ENCODE assay signal across 20 mouse cellular contexts in genomic region chrX:135956988-135957690, GRCm38 (mm10). TPM values are rescaled to one million over a fixed set of nuclear protein-coding genes. Genes with fewer than 3 reads are reported as not detected.
A peak's percentile ranks its signal among the peaks of the same experiment; 100 is the strongest.
DNase-seq lines count a peak whose midpoint lies in the region; ATAC-seq and TF ChIP-seq lines count a peak whose summit lies in the region.
"Had no signal": no experiment of that assay in that cellular context is flagged by ENCODE, and none has a peak within 500 bp of the region (broad histone marks: within the 10 kb centered on the region; RNA-seq: fewer than 3 reads in every experiment).

No protein-coding gene starts in this region.

- no peaks in the 10 kb centered on the region for H3K27me3 ChIP-seq in forebrain, embryonic 13.5 days
- H3K27me3 ChIP-seq in forebrain, embryonic 10.5 days (ENCODE audit: poor library complexity, severe bottlenecking), result peaks cover 4% of the 10 kb centered on the region
- H3K27me3 ChIP-seq in forebrain, embryonic 15.5 days, result no peaks in the 10 kb centered on the region
- H3K27me3 ChIP-seq in hindbrain, postnatal 0 days (ENCODE audit: insufficient read depth, low read length), result no peaks in the 10 kb centered on the region
- no peaks in the 10 kb centered on the region for H3K27me3 ChIP-seq in neural tube, embryonic 14.5 days (ENCODE audit: control insufficient read depth, insufficient read depth, low read length)

- H3K4me2 ChIP-seq in forebrain, embryonic 13.5 days, result no peak overlapping the region
- no peak overlapping the region for H3K4me2 ChIP-seq in forebrain, embryonic 15.5 days (replicated peaks)
- H3K4me2 ChIP-seq in hindbrain, postnatal 0 days (ENCODE audit: low read depth, low read length), result no peak overlapping the region
- H3K4me2 ChIP-seq in neural tube, embryonic 14.5 days (ENCODE audit: low read depth, low read length), result no peak overlapping the region
- H3K4me2 ChIP-seq: liver, embryonic 11.5 days had no signal

- DNase-seq in forebrain, embryonic 10.5 days (ENCODE audit: extremely low spot score, low spot score), result no peak
- peak; percentile 61 for DNase-seq in hindbrain, postnatal 0 days (ENCODE audit: low spot score)
- no peak for DNase-seq in layer of hippocampus, postnatal 36 days
- DNase-seq in gastrocnemius, postnatal 36 days, result no peak
- no peak for DNase-seq in left cerebral cortex, postnatal 4 days
- DNase-seq: cerebellum, adult 11 months; cerebellum, postnatal 14 days; gastrocnemius, postnatal 14 days; heart, postnatal 10 days; kidney, adult 8-10 months; kidney, postnatal 36 days; lung, adult 2 months; lung, postnatal 36 days had no signal

- no peak for TF ChIP-seq CTCF in hindbrain, postnatal 0 days (IDR thresholded peaks at IDR 0.05; ENCODE audit: low read depth)

- intact Hi-C loops in gastrocnemius, postnatal 36 days (cut with DNase I), result no loop called here
- intact Hi-C loops in left cerebral cortex, postnatal 4 days (cut with DNase I), result no loop called here

- no peak overlapping the region for H3K4me3 ChIP-seq in forebrain, embryonic 13.5 days
- H3K4me3 ChIP-seq in forebrain, embryonic 10.5 days, result no peak overlapping the region
- H3K4me3 ChIP-seq in forebrain, embryonic 15.5 days, result no peak overlapping the region
- H3K4me3 ChIP-seq in hindbrain, postnatal 0 days (ENCODE audit: low read length), result no peak overlapping the region
- H3K4me3 ChIP-seq in neural tube, embryonic 14.5 days (ENCODE audit: low read depth, low read length), result no peak overlapping the region
- H3K4me3 ChIP-seq: heart, embryonic 10.5 days had no signal

- H3K36me3 ChIP-seq in forebrain, embryonic 13.5 days (ENCODE audit: poor library complexity, severe bottlenecking), result no peaks in the 10 kb centered on the region
- H3K36me3 ChIP-seq in forebrain, embryonic 10.5 days (replicated peaks), result no peaks in the 10 kb centered on the region
- no peaks in the 10 kb centered on the region for H3K36me3 ChIP-seq in forebrain, embryonic 15.5 days
- H3K36me3 ChIP-seq in hindbrain, postnatal 0 days (ENCODE audit: insufficient read depth, low read length), result no peaks in the 10 kb centered on the region
- no peaks in the 10 kb centered on the region for H3K36me3 ChIP-seq in neural tube, embryonic 14.5 days (ENCODE audit: control insufficient read depth, insufficient read depth, low read length)
- H3K36me3 ChIP-seq: heart, embryonic 10.5 days had no signal

- ATAC-seq in forebrain, embryonic 13.5 days, result peak; percentile 84
- peak; percentile 85 for ATAC-seq in forebrain, embryonic 15.5 days (replicated peaks)
- ATAC-seq in hindbrain, postnatal 0 days, result 0 out of 2 replicates have a peak, but pooled peaks have one; percentile 70
- ATAC-seq in neural tube, embryonic 14.5 days (ENCODE audit: low read depth), result peak; percentile 86
- ATAC-seq: inflammation-experienced regulatory T-cells, adult 6 months had no signal

- 0 out of 2 replicates have a peak, but pooled peaks cover 5% of the 10 kb centered on the region for H3K4me1 ChIP-seq in forebrain, embryonic 13.5 days
- H3K4me1 ChIP-seq in forebrain, embryonic 10.5 days, result no peaks in the 10 kb centered on the region
- H3K4me1 ChIP-seq in forebrain, embryonic 15.5 days, result peaks cover 7% of the 10 kb centered on the region
- H3K4me1 ChIP-seq in hindbrain, postnatal 0 days (ENCODE audit: insufficient read depth, low read length), result no peaks in the 10 kb centered on the region
- 0 out of 2 replicates have a peak, but pooled peaks cover 4% of the 10 kb centered on the region for H3K4me1 ChIP-seq in neural tube, embryonic 14.5 days (ENCODE audit: control insufficient read depth, insufficient read depth, low read length)

- peak overlapping the region; percentile 35; the same call in 1 of the 2 replicates for H3K27ac ChIP-seq in forebrain, embryonic 13.5 days
- no peak overlapping the region for H3K27ac ChIP-seq in forebrain, embryonic 10.5 days
- peak overlapping the region; percentile 66 for H3K27ac ChIP-seq in forebrain, embryonic 15.5 days (replicated peaks)
- peak overlapping the region; percentile 60; the same call in 1 of the 2 replicates for H3K27ac ChIP-seq in hindbrain, postnatal 0 days
- H3K27ac ChIP-seq in neural tube, embryonic 14.5 days (ENCODE audit: low read depth, low read length), result 0 out of 2 replicates have a peak overlapping the region, but pooled peaks have one; percentile 39
- H3K27ac ChIP-seq: heart, embryonic 10.5 days had no signal

- 61% methylated on average over 1 of the region's 1 CpGs for WGBS in forebrain, embryonic 13.5 days
- 78% methylated on average over 1 of the region's 1 CpGs for WGBS in forebrain, embryonic 10.5 days
- WGBS in forebrain, embryonic 15.5 days, result 45% methylated on average over 1 of the region's 1 CpGs
- WGBS in hindbrain, postnatal 0 days, result 63% methylated on average over 1 of the region's 1 CpGs
- 57% methylated on average over 1 of the region's 1 CpGs for WGBS in neural tube, embryonic 14.5 days

- no peaks in the 10 kb centered on the region for H3K9me3 ChIP-seq in forebrain, embryonic 13.5 days (replicated peaks)
- no peaks in the 10 kb centered on the region for H3K9me3 ChIP-seq in forebrain, embryonic 10.5 days
- no peaks in the 10 kb centered on the region for H3K9me3 ChIP-seq in forebrain, embryonic 15.5 days
- no peaks in the 10 kb centered on the region for H3K9me3 ChIP-seq in hindbrain, postnatal 0 days (ENCODE audit: low read length)
- H3K9me3 ChIP-seq in neural tube, embryonic 14.5 days (ENCODE audit: control insufficient read depth, low read length), result no peaks in the 10 kb centered on the region
- H3K9me3 ChIP-seq: heart, embryonic 10.5 days had no signal

- H3K9ac ChIP-seq in forebrain, embryonic 13.5 days, result no peak overlapping the region
- H3K9ac ChIP-seq in forebrain, embryonic 15.5 days (replicated peaks), result no peak overlapping the region
- H3K9ac ChIP-seq in hindbrain, postnatal 0 days (replicated peaks; ENCODE audit: low read length), result no peak overlapping the region
- no peak overlapping the region for H3K9ac ChIP-seq in neural tube, embryonic 14.5 days (replicated peaks; ENCODE audit: low read depth, low read length)

RNA-seq across cellular contexts. Expression of gene Arxes2, which starts 36.5 kb away (rescaled TPM):
- polyA plus RNA-seq in forebrain, embryonic 13.5 days (2015; fragmentation: Nextera tagmentation; extraction: Ambion mirVana), result 150 and 176 TPM in 2 replicates
- polyA plus RNA-seq in forebrain, embryonic 10.5 days (2016; fragmentation: Nextera tagmentation; extraction: Ambion mirVana), result 99.3 and 104 TPM in 2 replicates
- 157 and 182 TPM in 2 replicates for polyA plus RNA-seq in forebrain, embryonic 15.5 days (2015; fragmentation: Nextera tagmentation; extraction: Ambion mirVana)
- total RNA-seq in hindbrain, postnatal 0 days (2014; rRNA removed), result 168 and 177 TPM in 2 replicates
- polyA plus RNA-seq in hindbrain, postnatal 0 days (2015; fragmentation: Nextera tagmentation; extraction: Ambion mirVana), result 312 and 317 TPM in 2 replicates
- 290 and 292 TPM in 2 replicates for polyA plus RNA-seq in neural tube, embryonic 14.5 days (2014; fragmentation: Nextera tagmentation; extraction: Ambion mirVana)
- total RNA-seq in layer of hippocampus, postnatal 36 days (2021), result 10 to 100 TPM; 61.9 to 75.4 TPM
- total RNA-seq in gastrocnemius, postnatal 36 days (2021), result 1 to 10 TPM in 1 of 2 experiments, under 1 TPM in 1; 0.33 to 1.0 TPM
- total RNA-seq in left cerebral cortex, postnatal 4 days (2021), result 100 to 1,000 TPM in 1 of 2 experiments, 10 to 100 TPM in 1; 84.8 to 108 TPM
- total RNA-seq: MEL had no signal
